Mouse (Mus musculus) neural tube, embryonic 10.5 days (tissue): Measurements from ENCODE around the gene Fkbp4.

Experiments
- DNase-seq: peaks from one replicate; pipeline ENCODE4 v3.0.0-alpha.2; 2017; ENCODE audit warnings: low spot score; ENCODE audit errors: extremely low spot score

Fkbp4 gene

DNA sequence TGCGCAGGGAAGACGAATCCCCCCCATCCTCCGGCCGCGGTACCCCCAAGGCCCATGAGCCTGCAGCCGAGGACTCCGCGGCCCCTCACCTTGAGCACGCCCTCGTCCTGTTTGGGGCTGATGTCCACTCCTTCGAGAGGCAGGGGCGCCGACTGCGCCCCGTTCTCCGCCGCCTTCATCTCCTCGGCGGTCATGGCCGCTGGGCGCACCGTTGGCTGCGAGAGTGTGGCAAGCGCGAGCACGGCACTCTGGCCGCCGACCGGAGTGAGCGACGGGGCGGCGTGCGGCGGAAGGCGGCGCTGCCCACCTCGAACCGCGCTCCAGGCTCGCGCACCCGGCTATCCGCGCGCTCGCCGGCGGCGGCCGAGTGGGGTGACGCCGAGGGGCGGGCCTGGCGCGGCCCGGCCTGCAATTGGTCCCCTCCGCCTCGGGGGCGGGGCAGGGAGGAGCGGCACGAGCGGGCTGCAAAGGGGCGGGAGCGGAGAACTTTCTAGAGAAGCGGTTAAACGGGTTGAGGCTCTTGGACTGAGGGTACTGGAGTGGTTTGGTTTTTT lies at the start of gene Fkbp4:
Gene Fkbp4 (minus strand): TSS at position 361 of the 554 bp plus-strand sequence.
- DNase-seq, result peak; percentile 89

DNA sequence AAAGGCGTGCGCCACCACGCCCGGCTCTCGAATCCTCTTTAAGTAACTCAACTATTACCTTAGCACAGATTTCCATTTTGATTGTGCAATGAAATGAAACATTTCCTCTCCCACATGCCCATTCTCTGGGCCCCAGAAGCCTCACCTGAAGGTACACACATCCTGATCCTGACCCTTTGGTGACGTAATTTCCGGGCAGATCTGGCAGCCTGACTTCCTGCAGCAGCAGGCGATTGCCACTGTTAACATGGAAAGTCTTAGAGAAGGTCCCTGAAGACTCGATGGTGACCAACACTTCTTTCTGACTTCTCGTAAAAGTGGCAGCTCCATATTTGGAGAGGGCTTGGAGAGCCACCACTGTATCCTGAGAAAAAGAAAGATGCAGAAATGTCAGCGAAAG lies 49.3 kb upstream of the Fkbp4 start:
- DNase-seq, result no peak

DNA sequence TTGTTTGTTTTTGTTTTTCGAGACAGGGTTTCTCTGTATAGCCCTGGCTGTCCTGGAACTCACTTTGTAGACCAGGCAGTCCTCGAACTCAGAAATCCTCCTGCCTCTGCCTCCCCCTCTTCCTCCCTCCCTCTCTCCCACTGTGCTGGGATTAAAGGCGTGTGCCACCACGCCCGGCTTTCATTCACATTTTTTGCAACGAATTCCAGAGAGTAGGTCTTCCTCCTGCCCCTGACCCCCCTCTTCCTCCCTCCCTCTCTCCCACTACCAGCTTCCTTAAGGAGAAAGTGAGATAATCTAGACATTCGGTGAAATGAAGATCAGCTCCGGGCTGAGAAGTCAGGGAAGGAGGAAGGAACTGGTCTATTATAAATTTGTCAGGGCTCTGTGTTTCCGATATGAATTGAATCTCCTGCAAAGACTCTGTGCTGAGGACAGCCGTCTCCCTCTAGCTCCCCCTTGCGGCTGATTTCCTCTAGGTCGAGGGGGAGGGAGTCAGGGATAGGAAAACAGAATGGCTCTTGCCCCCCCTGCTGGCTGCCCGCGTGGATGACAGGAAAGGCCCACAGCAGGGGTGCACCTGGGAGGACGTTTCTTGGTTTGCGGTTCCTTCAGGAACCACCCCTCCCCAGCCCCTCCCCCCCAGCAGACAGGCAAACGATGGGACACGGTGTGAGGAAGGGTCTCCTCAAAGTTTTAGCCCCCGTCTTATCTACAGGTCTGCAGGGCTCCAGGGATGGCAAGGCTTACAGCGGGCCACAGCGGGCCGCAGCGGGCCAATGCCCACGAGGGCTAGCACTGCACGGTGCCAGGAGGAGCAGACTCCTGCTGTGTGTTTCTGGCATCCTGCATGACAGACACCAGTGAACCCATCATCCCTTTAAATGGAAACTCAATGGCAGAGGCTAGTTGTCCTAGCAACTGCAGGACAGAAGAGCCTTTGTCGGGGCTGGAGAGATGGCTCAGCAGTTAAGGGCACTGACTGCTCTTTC lies 41.3 kb upstream of the Fkbp4 start:
- peak; percentile 96 for DNase-seq

DNA sequence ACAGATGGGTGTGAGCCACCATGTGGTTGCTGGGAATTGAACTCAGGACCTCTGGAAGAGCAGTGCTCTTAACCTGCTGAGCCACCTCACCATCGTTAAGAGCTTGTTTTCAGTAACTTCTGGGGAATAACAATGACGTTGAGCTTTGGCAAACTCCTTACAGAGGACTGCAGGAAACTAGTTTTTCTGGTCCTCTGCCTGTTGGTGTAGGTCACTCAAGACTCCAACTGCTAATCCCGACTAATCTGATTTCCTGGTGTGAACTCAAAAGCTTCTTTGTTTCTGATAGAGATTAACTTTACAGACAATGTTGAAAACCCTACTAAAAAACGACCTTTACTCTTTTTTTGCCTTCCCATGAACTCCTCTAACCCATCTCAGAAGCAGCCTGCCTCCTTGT lies 39.0 kb upstream of the Fkbp4 start:
- no peak for DNase-seq

DNA sequence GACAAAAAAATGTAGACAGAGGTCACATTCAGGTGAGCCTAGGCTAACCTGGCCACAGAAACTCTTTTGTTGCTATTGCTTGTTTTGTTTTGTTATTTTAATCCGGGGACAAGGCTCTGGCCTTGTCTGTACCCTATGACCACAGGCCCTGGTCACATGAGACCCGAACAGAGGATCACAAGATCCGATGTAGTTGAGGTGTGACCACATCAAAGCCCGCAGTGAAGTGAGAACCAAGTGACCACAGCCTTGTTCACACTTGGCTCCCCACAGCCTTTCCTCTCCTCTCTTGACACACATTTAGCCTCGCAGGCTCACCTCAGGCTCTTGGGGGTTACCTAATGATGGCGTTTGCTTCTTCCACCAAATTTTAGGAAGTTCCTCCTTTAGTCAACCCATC lies 35.6 kb upstream of the Fkbp4 start:
- no peak for DNase-seq

DNA sequence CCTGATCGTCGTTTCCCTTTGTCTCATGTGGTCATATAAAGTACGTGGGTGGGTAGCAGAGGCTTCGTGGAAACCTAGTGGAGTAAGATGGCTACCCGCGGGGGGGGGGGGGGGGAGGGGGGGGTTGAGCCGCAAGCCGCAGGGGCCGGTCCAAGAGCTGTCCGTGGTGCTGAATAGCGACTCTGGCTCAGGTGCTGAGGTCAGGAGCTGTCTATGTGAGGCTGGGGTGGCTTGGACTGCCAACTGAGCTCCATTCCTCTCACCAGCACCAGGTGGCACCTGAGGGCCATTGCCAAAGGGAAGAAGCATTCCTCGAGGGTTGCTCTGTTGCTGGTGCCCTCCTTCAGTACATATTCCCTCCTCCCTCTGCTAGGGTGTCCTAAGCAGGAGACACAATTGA lies 31.0 kb upstream of the Fkbp4 start:
- peak; percentile 49 for DNase-seq

DNA sequence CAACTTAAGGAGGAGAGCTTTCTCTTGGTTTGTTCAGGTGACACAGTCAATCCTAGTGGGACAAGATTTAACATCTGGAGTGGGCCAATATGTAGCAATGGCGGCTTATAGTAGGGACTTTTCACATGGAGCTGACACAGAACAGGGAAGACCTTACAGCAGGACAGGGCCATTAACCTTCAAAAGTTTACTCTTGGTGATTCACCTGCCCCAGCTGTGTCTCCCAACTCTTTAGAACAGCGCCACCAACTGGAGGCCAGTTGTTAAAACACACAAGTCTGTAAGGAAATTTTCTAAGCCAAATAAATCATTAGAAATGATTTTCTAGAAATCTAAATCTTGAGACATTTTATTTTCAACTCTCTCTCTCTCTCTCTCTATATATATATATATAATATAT lies 28.8 kb upstream of the Fkbp4 start:
- no peak for DNase-seq

DNA sequence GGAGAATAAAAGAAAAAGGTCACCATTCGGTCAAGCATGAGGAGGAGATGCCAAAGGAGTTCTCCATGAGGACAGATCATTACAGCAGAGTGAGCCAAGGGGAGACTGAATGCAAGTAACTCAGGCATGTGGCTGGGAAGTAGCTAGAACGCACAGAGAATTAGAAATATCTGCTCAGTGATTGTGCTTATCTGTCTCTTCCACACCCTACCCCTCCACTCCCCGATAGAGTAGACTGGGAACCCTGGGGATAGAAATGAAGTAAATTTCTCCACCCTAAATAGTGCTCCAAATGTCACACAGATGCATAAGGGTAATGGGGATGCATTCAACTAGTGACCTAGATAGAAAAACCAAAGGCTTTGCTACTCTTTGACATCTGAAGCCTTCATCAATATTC lies 28.1 kb upstream of the Fkbp4 start:
- no peak for DNase-seq

DNA sequence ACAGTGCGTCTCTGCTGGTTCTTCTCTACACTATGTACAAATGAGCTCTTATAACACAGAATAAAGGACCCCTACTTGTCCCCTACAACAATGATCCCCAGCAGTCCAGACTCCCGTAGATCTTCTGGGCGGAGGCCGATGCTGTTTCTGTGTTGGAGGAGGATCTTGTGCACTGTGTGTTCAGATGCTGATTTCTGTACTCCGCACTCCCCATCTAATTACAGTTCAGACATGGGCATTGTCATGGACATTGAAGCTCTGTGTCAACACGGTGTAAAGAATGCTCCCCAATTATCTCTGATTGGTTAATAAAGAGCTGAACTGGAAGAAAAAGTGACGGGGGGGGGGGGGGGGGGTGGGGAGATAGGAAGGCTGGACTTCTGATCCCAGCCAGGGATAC lies 27.6 kb upstream of the Fkbp4 start:
- no peak for DNase-seq

DNA sequence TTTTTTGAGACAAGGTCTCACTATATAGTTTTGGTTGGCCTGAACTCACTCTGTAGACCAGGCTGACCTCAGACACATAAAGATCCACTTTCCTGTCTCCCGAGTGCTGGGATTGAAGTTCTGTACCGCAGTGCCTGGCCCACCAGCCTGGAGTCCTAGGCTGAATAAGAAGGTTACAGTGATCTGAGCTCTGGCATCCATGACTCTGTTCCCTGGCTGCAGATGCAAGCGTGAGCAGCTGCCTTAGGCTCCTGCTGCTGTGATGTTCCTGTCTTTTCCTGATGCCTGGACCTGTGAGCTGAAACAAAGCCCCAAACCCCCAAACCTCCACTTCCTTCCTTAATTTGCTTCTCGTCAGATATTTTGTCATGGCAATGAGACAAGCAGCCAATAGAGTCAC lies 26.5 kb upstream of the Fkbp4 start:
- DNase-seq, result no peak

DNA sequence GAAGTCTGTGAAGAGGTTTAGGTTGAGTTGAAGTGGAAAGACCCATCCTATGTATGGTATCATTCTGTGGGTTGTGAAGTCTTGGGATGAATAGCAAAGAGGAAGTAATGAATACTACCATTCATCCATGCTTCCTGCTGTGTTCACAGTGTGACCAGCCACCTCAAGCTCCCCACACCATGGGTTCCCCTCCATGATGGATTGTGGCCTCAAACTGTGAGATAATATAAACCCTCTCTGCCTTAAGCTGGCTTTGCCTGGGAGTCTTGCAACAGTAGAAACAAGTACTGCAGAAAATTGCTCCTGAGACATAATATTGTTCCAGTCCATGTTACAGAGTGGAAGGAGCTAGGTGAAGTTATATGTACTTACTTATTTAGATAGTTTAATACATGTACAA lies 23.1 kb upstream of the Fkbp4 start:
- no peak for DNase-seq

DNA sequence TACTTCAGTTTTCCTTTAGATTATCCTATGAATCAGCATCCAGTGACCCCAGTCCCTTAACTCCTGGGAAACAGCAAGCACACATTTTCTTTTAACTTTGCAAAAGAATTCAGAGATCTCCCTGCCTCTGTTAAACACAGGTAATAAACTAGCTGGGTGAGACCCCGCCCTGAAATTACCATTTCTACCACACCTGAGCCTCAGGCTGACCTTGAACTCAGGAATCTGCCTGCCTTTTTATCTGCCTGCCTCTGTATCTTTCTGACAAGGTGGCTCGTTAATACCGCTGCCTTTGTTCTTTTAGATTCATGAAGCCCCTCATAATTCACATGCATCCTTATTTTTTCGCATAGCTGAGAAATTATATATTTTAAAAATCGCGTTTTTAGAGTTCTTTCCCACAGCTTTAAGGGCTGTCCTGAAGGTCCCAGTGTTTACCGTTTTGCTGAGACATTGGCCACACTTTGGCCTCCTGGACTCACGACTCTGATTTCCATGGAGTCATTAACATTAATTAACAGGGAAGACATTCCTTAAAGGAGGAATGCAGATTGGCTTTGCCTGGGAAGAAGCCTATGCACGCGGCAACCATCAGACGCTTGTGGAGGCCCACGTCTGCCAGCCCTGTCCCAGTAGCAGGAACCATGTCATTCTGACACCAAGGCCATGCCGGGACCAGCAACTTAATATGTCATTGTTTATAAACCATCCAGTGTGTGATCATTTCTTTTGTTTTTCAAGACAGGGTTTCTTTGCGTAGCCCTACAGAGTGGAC lies 22.4 kb upstream of the Fkbp4 start:
- DNase-seq, result no peak

DNA sequence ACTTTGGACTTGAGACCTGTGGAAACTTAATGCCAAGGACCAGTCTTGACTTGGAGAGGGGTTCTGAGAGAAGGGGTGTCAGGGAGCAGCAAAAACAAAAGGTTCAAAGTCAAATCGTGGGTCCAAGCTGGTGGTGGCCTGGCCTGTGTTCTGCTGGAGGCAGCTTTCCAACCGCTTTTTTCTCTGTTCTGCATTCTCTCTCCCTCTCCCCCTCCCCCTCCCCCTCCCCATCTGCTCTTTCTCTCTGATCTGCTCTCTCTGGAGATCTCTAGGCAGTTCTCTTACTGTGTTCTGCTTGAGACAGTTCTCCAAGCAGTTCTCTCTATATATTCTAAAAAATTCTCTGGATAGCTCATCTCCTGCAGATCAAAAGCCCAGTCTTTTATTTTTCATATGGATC lies 21.8 kb upstream of the Fkbp4 start:
- no peak for DNase-seq

DNA sequence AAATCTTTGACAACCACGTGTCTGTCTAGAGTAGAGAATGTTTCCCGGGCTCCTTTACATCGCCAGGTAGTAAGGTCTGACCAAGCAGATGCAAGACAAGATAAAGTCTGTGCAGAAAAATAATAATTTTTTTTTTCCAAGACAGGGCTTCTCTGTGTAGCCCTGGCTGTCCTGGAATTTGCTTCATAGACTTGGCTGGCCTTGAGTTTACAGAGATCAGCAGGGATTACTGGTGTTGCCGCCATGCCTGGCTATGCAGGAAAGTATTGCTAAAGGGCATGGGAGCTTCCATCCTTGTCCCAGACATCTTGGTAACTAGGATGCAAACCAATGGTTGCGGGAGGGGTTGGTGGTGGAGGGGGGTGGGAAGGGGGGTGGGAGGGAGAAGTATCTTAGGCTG lies 18.7 kb upstream of the Fkbp4 start:
- no peak for DNase-seq

DNA sequence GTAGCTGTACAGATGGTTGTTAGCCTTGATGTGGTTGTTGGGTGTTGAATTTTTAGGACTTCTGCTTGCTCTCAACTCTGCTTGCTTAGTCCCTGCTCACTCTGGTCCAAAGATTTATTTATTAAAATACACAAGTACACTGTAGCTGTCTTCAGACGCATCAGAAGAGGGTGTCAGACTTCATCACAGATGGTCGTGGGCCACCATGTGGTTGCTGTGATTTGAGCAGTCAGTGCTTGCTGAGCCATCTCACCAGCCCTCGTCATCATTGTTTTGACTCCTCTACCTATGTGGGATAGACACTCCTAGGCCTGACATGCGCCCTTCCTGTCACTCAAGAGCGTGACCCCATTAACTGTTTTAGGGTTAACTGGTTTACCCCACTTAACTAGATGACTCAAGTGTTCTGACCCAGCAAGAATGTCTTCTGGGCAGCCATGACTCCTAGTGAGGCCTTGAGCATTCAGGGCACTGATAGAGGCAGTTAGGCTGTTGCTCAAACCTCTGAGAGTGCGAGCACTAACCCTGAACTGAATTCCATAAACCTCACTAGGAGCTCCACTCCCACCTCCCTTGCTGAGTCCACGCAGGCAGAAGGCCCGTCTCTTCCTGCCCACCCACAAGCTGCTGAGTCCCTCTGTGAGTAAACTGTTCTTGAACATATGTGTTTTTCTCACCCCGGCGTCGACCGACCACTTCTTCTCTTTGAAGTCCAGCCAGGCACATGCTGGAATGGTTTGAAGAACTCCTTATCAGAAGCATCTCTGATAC lies 17.5 kb upstream of the Fkbp4 start:
- no peak for DNase-seq

DNA sequence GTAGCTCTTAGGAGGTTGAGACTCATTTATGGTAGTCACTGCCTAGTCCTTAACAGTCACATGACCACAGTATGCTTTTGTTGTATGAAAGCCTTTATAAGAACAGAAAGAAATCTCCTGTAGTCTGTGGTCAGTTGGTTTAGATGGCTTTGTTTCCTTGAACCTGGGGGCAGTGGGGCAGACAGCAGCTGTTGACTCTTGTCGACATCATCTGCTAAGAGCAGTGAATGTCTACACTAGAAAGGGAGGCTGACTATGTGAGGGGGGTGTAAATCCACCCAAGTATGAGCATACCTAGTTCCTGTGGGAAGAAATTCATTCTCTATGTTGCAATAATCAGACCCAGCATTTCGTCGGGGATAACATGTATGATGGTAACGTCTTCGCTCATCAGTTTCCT lies 8.6 kb upstream of the Fkbp4 start:
- no peak for DNase-seq

DNA sequence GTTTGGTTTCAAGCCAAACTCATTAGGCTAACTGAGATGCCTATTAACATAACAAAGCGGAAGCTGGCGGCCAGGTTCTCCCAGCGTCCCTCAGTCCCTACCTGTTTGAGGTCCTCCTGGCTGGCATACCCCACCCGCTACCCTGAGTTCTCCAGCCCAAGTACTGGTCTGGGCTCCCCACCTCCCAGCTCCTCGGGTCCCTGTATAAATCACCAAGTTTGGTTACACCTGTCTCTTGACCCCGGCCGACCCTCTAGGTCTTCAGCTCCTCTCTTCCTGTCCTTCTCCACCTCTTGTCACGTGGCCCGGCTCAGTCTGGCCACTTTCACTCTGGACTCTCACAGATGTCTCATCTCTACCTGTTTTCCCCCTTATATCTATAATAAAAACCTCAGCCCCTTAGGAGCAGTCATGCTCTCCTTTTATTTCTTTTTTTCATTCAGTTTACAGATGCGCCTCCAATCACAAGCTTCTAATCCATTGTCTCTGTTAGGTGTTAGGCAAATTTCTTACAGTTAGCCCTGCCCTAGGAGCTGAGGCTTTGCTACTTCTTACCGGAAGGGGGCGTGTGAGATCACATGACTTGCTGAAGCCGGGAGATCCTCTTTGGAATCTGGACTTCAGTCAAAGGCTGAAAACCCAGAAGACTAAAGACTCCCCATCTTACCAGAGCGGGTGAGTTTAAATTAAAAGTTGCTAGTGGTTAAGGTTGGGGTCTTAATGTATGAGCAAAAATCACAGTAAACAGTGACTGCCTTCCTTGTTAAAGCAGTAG lies 7.5 kb upstream of the Fkbp4 start:
- DNase-seq, result peak; percentile 49

DNA sequence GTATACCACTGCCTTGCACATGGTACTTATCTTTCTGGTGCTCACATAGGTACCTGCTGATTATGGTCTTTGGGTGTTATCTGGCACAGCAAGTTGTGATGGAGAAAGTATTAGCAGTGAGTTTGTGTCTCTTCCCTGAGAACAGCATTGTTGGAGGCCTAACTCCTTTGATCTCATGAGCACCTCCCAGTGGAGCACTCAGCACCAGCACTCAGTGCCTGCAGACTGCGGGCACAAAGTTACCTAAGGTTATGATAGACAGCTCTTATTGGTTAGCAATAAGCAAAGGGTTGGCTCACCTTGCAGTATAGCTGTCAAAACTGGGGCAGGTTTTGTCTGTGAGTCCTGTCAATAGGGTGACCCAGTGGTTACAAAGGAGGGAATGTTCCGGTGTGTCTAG lies 1.8 kb upstream of the Fkbp4 start:
- DNase-seq, result no peak

DNA sequence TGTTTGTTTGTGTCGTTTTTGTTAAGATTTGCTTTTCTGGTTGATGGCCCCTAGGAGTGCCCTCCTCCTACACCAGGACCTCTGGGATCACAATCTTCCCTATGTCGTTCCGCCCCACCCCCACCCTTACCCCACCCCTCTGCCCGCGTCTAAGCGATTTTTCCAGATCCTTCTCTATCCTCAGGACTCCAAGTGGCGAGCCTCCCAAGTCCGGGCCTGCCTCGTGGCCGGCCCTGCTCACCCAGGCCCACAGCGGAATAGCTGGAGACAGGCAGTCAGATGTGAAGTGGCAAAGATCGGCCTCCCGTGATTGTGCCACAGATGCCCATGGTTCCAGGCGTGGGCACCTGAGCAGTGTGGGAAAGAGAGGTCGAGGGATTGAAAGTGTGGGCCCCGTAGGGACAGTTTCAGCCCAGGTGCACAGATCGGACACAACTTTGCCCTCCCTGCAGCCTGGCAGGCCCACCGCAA lies 429 bp upstream of the Fkbp4 start:
- no peak for DNase-seq

DNA sequence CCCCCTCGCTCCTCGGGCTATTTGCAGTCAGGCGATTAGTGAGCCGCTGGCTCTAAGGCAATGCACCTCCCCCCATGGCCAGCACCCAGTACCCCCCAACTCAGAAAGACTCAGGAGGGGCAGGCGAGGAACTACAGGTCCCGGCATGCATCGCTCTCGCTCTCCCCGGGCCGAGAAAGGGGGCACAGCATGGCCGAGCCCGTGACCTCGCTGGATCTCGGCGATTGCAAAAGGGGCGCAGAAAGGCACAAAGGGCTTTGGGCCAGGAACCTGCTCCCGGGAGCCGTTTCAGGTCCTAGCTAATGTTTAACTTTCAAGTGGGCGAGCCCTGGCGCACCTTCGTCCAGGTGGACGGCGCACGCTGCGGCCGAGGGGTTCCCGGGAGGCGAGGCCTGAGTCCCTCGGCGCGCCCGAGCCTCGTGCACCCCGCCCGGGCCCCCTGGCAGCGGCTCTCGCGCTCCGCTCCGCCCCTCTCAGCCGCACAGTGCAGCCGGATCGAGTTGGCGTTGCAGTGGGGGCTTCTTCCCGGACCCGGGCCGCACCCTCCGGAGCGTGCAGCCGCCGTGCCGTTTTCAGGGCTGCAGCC lies 653 bp downstream of the Fkbp4 start:
- DNase-seq, result peak; percentile 83
